Mouse (Mus musculus) bone marrow, adult 2 months (tissue): Measurements from ENCODE around the gene Kcnj4.

Source experiments
- CTCF ChIP-seq: fragments of 200-500 bp; IDR thresholded peaks from 2 replicates; pipeline ENCODE4 v1.5.1; 2011; ENCODE audit warnings: low read length, control low read depth; ENCODE audit not compliant: control insufficient read depth, insufficient read depth
- POLR2A ChIP-seq: fragments of 200-500 bp; IDR thresholded peaks from 2 replicates; pipeline ENCODE4 v1.6.1; 2011; ENCODE audit warnings: low read depth, mild to moderate bottlenecking, control low read depth, low read length, borderline replicate concordance; ENCODE audit not compliant: control insufficient read depth

DNA sequence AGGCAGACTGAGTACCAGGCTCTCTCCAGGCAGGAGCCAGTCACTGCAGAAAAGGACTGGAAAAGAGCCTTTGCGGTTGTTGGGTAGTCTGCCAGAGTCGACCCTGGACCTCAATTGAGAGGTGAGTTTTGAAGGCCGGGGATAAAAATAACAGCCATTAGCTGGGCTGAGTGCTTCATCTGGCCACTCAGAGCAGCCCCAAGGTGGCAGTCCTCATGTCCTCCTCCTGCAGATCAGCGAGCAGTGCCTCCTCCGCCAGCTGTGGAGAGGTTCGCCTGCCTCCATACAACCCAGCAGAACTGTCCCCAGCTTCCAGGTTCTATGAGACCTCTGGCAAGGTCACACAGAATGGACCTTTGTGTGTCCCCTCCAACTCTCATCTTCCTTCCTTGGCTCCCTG lies 27.8 kb downstream of the Kcnj4 start:
- TF ChIP-seq CTCF (no peak), POLR2A (no peak)
